Mouse (Mus musculus) intestine, embryonic 16.5 days (tissue): ENCODE data around the gene Tmem201. TPM values are rescaled to one million over a fixed set of nuclear protein-coding genes. Genes with fewer than 3 reads are reported as not detected.

Experiments
- polyA plus RNA-seq: library from polyadenylated mRNA; unstranded; fragments of >200 nt; fragmentation: Nextera tagmentation; extraction: Ambion mirVana; gene quantifications from 2 replicates; pipeline ENCODE4 v1.2.1, GENCODE M21; 2015

The Tmem201 gene
- polyA plus RNA-seq, 1 experiment from 2014 or later = 22.8 TPM

Other genes starting within 250 kb of the Tmem201 start
- gene Ctnnbip1, start 219.8 kb downstream of the Tmem201 start, polyA plus RNA-seq = 41.2 and 46.5 TPM in 2 replicates
- gene Clstn1, start 151.6 kb downstream of the Tmem201 start, polyA plus RNA-seq = 10.8 and 12.5 TPM in 2 replicates
- gene Pik3cd, start 35.5 kb downstream of the Tmem201 start, polyA plus RNA-seq = 4.8 and 5.2 TPM in 2 replicates
- 6.8 and 9.1 TPM in 2 replicates for gene Slc25a33, start 36.2 kb upstream of the Tmem201 start, polyA plus RNA-seq
- 17.0 and 20.6 TPM in 2 replicates for gene Spsb1, start 217.0 kb upstream of the Tmem201 start, polyA plus RNA-seq